Mouse (Mus musculus): ENCODE measurements around the gene E130311K13Rik. TPM values are rescaled to one million over a fixed set of nuclear protein-coding genes. Genes with fewer than 3 reads are reported as not detected.

E130311K13Rik gene
- polyA plus RNA-seq (2012; ENCODE audit: insufficient read depth, insufficient read length, missing spikeins), result 5.3 and 10.0 TPM in 2 replicates

DNA sequence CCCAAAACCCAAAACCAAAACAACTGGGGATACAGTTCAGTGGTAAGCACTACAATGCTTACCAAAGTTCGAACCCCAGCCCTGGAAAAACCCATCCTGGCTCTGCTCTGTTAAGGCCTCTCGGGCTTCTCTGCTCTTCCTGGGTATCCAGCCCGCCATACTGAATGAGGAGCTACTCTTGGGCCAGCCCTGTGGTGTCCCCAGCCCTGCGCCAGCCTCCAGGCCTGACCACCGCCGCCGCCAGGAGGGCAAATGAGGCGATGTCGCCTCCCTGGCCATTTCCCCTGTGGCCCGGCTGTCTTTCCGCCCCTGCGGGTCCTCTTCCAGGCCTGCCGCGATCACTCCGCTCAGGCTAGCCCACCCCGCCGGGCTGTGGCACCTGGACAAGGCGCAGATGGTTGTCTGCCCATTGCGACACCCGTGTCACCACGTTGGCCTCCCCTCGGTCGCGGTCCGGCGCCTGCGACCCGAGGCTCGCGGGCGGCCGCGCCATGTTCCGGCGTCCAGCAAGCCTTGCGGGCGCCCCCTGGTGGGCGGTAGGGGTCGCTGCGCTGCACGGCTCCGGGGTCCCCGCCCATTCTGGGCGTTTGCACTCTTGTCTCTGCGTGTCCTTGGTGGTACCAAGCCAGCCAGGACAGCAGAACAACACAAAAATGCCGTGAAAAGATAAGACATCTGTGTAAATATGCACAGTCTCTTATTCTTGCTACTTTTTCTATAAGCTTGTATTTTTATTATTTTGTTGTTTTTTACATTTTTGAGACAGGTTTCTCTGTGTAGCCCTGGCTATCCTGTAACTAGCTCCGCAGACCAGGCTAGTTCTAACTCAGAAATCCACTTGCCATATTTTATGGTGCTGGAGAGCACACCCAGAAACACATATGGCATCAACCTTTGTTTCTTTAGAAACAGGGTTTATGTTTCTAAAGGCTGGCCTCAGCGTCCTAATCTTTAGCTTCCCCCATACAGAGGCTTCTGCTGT, at the start of gene E130311K13Rik:
TSS of gene E130311K13Rik (minus strand) at position 595 of the 982 bp plus-strand sequence.
- no peak for TF ChIP-seq POLR2A (IDR thresholded peaks at IDR 0.05; ENCODE audit: borderline replicate concordance, low read depth, low read length)
- peak; percentile 71 for TF ChIP-seq CTCF (IDR thresholded peaks at IDR 0.05; ENCODE audit: low read depth, low read length)
- H3K27ac ChIP-seq (ENCODE audit: insufficient read depth, low read depth, low read length), result peak within 1 kb of the TSS; percentile 45
- H3K4me1 ChIP-seq (ENCODE audit: control insufficient read depth, insufficient read depth, low read length), result no peaks in the 10 kb centered on the region
- peak within 1 kb of the TSS; percentile 70 for H3K4me3 ChIP-seq (ENCODE audit: insufficient read depth, low read length)

- TF ChIP-seq POLR2A (IDR thresholded peaks at IDR 0.05; ENCODE audit: borderline replicate concordance, low read depth, low read length) (no peak), CTCF (IDR thresholded peaks at IDR 0.05; ENCODE audit: low read depth, low read length) (no peak)
- H3K27ac ChIP-seq (ENCODE audit: insufficient read depth, low read depth, low read length), result no peak overlapping the region
- H3K4me3 ChIP-seq (ENCODE audit: insufficient read depth, low read length), result no peak overlapping the region
- H3K4me1 ChIP-seq (ENCODE audit: control insufficient read depth, insufficient read depth, low read length), result peaks cover 11% of the 10 kb centered on the region
These were observed 48.6 kb upstream of the E130311K13Rik start for GRCm38 (mm10) chr3:63977895-63978294.

DNA sequence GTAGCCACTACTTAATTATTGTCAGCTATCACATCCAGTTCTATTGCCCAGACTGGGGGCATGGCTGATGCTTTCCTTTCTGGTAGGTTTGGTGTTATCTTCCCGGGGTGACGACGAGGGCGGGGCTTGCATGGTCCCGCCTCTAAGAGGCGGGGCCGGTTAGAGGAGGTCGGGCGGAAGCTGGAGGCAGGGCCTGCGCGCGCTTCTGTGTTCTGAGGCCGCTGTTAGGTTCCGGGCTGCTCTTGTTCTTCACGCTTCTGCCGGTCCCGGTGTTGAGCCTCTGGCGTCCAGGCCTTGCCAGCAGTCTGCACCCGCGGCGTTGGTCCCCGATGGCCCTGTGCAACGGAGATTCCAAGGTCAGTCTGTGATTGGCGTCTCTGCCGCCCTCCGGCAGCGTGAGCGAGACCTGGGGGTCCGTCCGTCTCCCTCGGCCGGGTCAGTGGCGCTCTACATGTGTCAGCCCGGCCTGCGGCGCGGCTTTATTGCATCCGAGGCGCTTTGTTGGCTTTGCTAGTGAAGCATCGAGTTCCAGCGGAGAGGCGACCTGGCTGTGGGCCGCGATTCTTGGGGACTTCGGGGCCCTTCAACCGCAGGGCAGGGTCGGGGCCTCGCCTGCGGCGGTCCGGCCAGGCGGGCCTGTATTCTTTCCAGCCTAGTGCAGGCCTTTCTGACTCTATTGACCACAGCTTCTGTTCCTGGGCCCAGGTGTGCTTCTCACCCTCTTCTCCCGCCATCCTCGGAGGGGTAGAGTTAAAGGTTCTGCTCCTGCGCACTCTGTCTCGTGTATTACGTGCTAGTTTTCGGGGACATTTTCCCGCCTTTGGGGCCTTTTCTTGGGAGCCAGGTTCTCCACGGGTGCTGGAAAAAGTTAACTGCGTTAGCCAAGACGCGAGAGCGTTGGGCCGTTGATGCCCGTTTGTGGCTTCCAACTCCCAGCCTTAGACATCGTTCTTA, 47.0 kb upstream of the E130311K13Rik start, which contains the start of gene Gmps:
TSS of gene Gmps (plus strand) at position 152 of the 954 bp plus-strand sequence.
- Histone ChIP-seq H3K4me3 (ENCODE audit: insufficient read depth, low read length) (peak within 1 kb of the TSS; percentile 85), H3K27ac (ENCODE audit: insufficient read depth, low read depth, low read length) (peak within 1 kb of the TSS; percentile 48), H3K4me1 (ENCODE audit: control insufficient read depth, insufficient read depth, low read length) (peaks cover 11% of the 10 kb centered on the region)
- TF ChIP-seq POLR2A (IDR thresholded peaks at IDR 0.05; ENCODE audit: borderline replicate concordance, low read depth, low read length) (no peak), CTCF (IDR thresholded peaks at IDR 0.05; ENCODE audit: low read depth, low read length) (no peak)

- Histone ChIP-seq H3K27ac (ENCODE audit: insufficient read depth, low read depth, low read length) (no peak overlapping the region), H3K4me1 (ENCODE audit: control insufficient read depth, insufficient read depth, low read length) (peaks cover 6% of the 10 kb centered on the region), H3K4me3 (ENCODE audit: insufficient read depth, low read length) (no peak overlapping the region)
- TF ChIP-seq POLR2A (IDR thresholded peaks at IDR 0.05; ENCODE audit: borderline replicate concordance, low read depth, low read length) (no peak), CTCF (IDR thresholded peaks at IDR 0.05; ENCODE audit: low read depth, low read length) (no peak)
These were observed 36.7 kb upstream of the E130311K13Rik start for GRCm38 (mm10) chr3:63965929-63966328.

DNA sequence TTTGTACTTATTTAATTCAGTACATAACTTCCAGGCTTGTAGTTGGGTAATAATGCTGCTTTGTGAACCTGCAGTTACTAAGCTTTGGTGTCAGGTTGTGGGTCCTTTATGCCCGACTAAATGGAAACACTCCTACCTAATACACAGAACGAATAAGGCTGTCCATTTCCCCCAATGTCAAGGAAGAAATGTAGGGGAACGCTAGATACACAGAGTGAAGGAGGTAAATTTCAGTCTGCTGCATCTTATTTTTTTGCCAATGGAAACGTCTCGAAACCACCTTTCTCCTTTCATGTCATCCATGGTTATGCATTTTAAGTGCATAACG, 35.6 kb upstream of the E130311K13Rik start:
- no peak for TF ChIP-seq POLR2A (IDR thresholded peaks at IDR 0.05; ENCODE audit: borderline replicate concordance, low read depth, low read length)
- TF ChIP-seq CTCF (IDR thresholded peaks at IDR 0.05; ENCODE audit: low read depth, low read length), result no peak
- Histone ChIP-seq H3K4me3 (ENCODE audit: insufficient read depth, low read length) (peak overlapping the region; percentile 39), H3K27ac (ENCODE audit: insufficient read depth, low read depth, low read length) (peak overlapping the region; percentile 45), H3K4me1 (ENCODE audit: control insufficient read depth, insufficient read depth, low read length) (peaks cover 6% of the 10 kb centered on the region)

DNA sequence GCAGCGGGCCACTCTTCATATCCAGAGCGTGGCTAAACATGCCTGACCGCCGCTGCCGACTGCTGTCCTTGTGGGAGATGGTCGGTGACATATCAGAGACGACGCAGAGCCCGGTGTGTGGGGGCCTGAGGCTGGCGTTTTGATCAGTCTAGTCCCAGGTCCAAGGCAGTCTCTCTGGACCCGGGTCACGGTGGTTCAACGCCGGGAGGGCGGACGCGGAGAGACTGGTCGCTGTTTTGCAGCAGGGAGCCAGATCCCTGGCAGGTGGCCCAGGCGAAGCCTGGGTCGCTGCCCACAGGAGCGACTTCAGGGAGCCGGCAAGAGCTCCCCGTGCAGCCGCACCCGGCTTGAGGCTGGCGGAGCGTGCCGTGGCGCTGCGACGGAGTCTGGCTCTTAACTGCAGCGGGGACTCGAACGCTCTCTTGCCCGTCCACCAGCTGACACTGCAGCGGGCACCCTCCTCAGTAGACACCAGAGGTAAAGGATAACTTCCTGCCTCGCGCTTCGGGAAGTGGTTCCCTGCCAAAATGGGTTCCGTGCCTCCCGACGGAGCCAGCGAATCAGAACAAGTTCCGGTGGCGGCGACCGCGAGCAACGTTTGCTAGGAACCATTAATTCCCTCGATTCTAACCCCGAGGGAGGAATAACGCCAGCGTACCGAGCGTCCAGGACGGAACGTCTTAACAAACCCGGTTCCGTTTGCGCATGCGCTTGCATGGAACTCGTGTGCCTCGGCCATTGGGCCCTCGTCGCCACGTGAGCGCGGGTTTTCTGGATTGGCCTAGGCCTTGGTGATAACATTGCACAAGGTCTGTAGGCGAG, 35.0 kb upstream of the E130311K13Rik start, which contains the start of gene Slc33a1:
TSS of gene Slc33a1 (minus strand) at position 669 of the 822 bp plus-strand sequence.
- Histone ChIP-seq H3K27ac (ENCODE audit: insufficient read depth, low read depth, low read length) (peak within 1 kb of the TSS; percentile 71), H3K4me3 (ENCODE audit: insufficient read depth, low read length) (peak within 1 kb of the TSS; percentile 95)
- TF ChIP-seq POLR2A (IDR thresholded peaks at IDR 0.05; ENCODE audit: borderline replicate concordance, low read depth, low read length) (no peak), CTCF (IDR thresholded peaks at IDR 0.05; ENCODE audit: low read depth, low read length) (no peak)

GRCm38 (mm10) chr3:63963421-63964099, 34.3 kb upstream of the E130311K13Rik start:
- TF ChIP-seq POLR2A (IDR thresholded peaks at IDR 0.05; ENCODE audit: borderline replicate concordance, low read depth, low read length), result no peak
- TF ChIP-seq CTCF (IDR thresholded peaks at IDR 0.05; ENCODE audit: low read depth, low read length), result no peak
- peak overlapping the region; percentile 95 for H3K4me3 ChIP-seq (ENCODE audit: insufficient read depth, low read length)
- H3K4me1 ChIP-seq (ENCODE audit: control insufficient read depth, insufficient read depth, low read length), result peaks cover 6% of the 10 kb centered on the region
- H3K27ac ChIP-seq (ENCODE audit: insufficient read depth, low read depth, low read length), result peak overlapping the region; percentile 71

More for the DNA sequence above, 35.0 kb upstream of the E130311K13Rik start, which contains the start of gene Slc33a1:
- H3K4me1 ChIP-seq (ENCODE audit: control insufficient read depth, insufficient read depth, low read length), result peaks cover 6% of the 10 kb centered on the region

- TF ChIP-seq CTCF (IDR thresholded peaks at IDR 0.05; ENCODE audit: low read depth, low read length) (no peak), POLR2A (IDR thresholded peaks at IDR 0.05; ENCODE audit: borderline replicate concordance, low read depth, low read length) (no peak)
- Histone ChIP-seq H3K4me1 (ENCODE audit: control insufficient read depth, insufficient read depth, low read length) (no peaks in the 10 kb centered on the region), H3K4me3 (ENCODE audit: insufficient read depth, low read length) (no peak overlapping the region), H3K27ac (ENCODE audit: insufficient read depth, low read depth, low read length) (no peak overlapping the region)
These were observed 20.6 kb upstream of the E130311K13Rik start for GRCm38 (mm10) chr3:63949837-63950236.

Data from bone marrow macrophage, adult 2 months (primary cell).